Mouse (Mus musculus): ENCODE data around the gene Asmt.

Asmt gene

DNA sequence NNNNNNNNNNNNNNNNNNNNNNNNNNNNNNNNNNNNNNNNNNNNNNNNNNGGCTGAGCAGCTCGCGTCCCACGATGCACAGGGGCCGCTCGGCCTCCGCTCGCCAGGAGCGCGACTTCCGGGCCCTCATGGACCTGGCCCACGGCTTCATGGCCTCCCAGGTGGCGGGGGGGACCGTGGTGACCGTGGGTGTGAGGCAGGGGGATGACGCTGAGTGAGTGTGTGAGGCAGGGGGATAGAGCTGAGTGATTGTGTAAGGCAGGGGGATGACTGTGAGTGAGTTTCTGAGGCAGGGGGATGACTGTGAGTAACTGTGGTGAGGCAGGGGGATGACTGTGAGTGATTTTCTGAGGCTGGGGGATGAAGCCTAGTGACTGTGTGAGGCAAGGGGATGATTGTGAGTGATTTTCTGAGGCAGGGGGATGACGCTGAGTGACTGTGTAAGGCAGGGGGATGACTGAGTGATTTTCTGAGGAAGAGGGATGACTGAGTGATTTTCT, at the start of gene Asmt:
Gene Asmt, plus strand, starts transcription at position 51 of the 499 bp plus-strand sequence.
- peak; percentile 19 for DNase-seq (ENCODE audit: low read depth, low spot score)

DNA sequence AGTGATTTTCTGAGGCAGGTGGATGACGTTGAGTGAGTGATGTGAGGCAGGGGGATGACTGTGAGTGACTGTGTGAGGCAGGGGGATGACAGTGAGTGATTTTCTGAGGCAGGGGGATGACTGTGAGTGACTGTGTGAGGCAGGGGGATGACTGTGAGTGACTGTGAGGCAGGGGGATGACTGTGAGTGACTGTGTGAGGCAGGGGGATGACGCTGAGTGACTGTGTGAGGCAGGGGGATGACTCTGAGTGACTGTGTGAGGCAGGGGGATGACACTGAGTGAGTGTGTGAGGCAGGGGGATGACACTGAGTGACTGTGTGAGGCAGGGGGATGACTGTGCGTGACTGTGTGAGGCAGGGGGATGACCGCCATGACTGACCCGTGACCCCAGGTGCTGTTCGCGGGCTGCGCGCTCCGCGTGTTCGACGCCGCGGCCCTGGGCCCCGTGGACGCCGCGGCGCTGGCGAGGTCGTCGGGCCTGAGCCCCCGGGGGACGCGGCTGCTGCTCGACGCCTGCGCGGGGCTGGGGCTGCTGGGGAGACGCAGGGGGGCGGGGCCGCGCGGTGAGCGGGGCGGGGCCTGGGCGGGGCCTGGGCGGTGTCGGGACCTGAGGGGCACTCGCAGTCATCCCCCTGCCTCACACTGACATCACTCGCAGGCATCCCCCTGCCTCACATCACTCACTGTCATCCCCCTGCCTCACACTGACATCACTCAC, 948 bp downstream of the Asmt start:
- peak; percentile 20 for DNase-seq (ENCODE audit: low read depth, low spot score)

DNA sequence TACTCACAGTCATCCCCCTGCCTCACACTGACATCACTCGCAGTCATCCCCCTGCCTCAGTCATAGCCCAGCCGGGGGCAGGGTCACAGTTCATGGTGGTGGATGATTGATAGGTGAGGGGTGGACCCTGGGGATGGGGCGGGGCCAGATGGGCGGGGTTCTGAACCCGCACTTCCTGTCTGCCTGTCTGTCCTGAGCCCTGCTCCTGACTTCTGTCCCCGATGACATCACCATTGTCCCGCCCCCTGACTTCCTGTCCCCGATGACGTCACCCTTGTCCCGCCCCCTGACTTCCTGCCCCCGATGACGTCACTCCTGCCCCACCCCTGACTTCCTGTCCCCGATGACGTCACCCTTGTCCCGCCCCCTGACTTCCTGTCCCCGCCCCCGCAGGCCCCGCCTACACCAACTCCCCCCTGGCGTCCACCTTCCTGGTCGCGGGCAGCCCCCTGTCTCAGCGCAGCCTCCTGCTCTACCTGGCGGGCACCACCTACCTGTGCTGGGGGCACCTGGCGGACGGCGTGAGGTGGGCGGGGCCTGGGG, 1.9 kb downstream of the Asmt start:
- peak; percentile 34 for DNase-seq (ENCODE audit: low read depth, low spot score)

DNA sequence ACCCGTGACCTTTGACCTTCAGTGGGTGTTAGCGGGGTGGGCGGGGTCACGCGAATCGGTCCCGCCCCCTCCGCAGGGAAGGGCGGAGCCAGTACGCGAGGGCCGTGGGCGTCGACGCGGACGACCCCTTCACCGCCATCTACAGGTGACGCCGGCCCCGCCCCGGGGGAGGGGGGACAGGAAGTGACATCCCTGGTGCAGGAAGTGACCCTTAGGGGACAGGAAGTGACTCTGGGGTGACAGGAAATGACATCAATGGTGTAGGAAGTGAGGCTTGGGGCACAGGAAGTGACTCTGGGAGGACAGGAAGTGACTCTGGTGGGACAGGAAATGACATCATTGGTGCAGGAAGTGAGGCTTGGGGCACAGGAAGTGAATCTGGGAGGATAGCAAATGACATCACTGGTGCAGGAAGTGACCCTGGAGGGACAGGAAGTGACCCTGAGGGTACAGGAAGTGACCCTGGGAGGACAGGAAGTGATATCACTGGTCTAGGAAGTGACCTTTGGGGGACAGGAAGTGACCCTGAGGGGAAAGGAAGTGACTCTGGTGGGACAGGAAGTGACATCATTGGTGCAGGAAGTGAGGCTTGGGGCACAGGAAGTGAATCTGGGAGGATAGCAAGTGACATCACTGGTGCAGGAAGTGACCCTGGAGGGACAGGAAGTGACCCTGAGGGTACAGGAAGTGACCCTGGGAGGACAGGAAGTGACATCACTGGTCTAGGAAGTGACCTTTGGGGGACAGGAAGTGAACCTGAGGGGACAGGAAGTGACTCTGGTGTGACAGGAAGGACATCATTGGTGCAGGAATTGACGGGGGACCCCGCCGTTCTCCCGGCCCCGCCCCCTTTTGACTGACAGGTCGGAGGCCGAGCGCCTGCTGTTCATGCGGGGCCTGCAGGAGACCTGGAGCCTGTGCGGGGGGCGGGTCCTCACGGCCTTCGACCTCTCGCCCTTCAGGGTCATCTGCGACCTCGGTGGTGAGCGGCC, 2.7 kb downstream of the Asmt start:
- DNase-seq (ENCODE audit: low read depth, low spot score), result peak; percentile 18

DNA sequence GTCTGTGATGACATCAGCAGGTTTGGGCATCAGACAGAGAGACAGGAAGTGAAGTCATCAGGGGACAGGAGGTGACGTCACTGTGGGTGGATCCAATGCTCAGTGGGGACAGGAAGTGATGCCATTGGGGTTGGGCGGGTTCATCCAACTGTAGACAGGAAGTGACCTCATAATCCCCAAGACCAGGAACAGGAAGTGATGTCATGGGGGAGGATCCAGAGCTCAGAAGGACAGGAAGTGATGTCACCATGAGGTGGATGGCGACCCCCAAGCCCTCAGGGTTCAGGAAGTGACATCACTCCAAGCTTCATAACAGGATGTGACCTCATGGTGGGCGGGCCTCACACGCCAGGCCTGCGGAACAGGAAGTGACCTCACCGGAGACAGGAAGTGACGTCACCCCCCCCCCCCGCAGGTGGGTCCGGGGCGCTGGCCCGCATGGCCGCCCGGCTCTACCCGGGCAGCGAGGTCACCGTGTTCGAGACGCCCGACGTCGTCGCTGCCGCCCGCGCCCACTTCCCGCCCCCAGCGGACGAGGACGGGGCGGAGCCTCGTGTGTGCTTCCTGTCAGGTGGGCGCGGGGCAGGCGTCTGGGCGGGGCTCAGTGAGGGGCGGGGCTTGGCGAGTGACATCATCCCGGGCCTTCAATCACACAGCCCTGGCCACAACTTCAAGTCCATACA, 3.6 kb downstream of the Asmt start:
- DNase-seq (ENCODE audit: low read depth, low spot score), result peak; percentile 21

DNA sequence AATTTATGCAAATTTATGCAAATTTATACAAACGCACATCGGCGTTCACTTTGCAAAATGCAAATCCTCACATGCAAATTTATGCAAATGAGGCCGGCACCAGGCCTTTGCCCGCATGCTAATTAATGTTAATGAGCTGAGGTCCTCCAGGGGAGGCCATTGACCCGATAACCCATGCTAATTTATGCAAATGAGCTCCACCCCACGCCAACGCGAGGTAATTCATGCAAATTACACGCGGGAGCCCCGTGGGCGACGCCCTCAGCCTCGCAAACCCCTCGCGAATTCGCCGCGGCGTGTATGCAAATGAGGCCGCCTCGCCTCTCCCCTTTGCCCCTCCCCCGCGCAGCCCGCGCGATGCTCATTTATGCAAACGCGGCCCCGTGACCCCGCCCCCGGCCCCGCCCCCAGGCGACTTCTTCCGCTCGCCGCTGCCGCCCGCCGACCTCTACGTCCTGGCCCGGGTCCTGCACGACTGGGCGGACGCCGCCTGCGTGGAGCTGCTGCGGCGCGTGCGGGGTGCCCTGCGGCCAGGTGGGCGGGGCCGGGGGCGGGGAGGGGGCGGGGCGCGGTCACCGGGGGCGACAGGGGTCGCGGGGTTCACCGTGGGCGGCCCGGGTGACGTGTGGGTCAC, 4.3 kb downstream of the Asmt start:
- no peak for DNase-seq (ENCODE audit: low read depth, low spot score)

DNA sequence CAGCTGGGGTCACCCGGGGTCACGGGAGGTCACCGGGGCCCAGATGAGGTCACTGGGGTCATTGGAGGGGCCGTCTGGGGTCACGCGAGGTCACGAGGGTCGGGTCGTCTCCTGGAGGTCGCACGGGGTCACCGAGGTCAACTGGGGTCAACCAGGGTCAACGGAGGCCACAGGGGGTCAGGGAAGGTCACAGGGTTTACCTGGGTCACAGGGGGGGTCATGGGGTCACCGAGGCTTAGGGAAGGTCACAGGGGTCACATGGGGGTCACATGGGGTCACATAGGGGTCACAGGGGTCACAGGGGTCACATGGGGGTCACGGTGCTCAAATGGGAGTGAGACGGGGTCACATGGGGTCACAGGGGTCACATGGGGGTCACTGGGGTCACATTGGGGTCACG, 4.8 kb downstream of the Asmt start:
- DNase-seq (ENCODE audit: low read depth, low spot score), result no peak

DNA sequence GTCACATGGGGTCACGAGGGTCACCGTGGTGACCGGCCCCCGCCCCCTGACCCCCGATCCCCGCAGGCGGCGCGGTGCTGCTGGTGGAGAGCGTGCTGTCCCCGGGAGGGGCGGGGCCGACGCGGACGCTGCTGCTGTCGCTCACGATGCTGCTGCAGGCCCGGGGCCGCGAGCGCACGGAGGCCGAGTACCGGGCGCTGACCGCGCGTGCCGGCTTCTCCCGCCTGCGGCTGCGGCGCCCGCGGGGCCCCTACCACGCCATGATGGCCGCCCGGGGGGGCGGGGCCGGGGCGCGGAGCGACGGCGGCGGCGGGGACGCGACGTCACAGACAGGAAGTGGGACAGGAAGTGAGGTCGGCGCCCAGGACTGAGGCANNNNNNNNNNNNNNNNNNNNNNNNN, 5.2 kb downstream of the Asmt start:
- DNase-seq (ENCODE audit: low read depth, low spot score), result no peak

Data from R1 (cell line).